Mouse (Mus musculus) inflammation-experienced regulatory T-cells, adult 6 months (primary cell): ENCODE data around the gene Trub2. TPM values are rescaled to one million over a fixed set of nuclear protein-coding genes. Genes with fewer than 3 reads are reported as not detected.

Experiments used
- ATAC-seq: one replicate; pipeline ENCODE4 v1.8.0; 2017
- polyA plus RNA-seq, 3 experiments: library from polyadenylated mRNA; unstranded; fragments of 100-300 nt; shearing (Covaris generic); gene quantifications; one replicate each; pipeline ENCODE4 v1.2.1; 2017

Gene Trub2
- polyA plus RNA-seq, 3 experiments from 2014 or later, result 21.5 to 28.8 (median 24.7) TPM

DNA sequence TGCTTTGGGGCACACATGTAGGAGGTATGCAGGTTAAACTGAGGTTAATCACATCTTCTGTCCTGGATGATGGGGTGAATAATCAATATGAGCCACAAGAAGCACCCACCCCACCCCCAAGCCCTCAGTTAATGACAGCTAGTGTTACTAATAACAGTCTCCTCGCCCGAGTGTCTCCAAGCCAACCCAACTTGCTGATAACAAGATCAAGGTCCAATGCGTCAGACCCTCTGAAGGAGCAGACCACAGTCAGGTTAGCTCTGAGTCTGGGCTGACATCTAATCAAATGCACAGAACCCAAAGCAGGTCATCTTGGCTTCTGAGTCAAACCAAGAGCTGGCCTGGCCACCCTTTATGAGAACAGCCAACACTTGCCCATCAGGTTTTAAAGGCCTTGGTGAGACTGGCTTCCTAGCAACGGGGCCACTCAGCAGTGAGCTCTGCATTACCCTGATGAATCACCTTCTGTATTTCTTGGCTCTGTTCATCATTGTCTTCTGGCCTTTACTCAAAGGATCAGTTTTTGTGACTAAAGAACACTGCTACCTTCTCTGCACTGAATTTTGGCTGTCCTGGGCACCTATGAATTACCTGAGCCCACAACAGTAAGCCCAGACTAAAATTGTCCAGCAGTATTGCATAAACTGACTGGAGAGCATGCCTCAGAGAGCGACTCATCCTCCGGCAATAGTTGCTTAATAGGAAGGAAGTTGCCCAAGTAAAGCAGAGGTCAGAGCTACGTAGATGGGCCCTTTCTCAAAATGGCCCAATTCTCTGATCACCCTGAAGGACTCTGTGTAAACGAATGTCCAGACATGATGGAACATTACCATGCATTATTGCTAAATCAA lies 16.5 kb downstream of the Trub2 start:
- ATAC-seq, result no peak

DNA sequence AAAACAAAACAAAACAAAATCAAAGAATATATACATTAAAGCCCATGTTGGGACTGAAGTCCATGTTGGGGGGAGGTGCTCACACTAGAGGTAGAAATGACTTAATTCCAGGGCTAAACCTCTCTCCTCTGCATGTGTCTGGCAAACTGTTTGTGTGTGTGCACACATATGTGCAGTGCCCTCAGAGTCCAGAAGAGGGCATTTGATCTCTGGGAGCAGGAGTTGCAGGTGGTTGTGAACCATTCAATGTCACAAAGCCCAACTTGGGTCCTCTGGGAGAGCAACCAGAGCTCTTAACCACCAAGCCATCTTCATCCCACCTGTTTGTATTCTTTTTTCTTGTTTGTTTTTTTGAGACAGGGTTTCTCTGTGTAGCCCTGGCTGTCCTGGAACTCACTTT lies 18.1 kb downstream of the Trub2 start:
- no peak for ATAC-seq

DNA sequence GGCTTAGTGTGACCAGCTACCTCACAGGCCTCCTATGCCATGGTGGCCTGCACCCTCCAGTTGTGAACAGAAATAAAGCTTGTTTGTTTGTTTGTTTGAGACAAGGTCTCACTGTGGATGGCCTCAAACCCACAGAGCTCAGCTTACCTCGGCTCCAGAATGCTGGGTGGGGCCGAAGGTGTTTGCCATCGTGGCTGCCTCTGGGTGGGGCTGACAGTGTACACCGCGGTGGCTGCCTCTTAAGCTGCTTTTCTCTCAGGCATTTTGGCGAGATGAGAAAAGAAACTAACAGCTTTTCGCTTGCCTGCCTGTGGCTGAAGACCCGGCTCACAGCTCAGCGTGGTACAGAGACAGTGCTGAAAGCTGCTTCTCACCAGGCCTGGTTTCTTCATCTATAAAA lies 19.4 kb downstream of the Trub2 start:
- ATAC-seq, result no peak

DNA sequence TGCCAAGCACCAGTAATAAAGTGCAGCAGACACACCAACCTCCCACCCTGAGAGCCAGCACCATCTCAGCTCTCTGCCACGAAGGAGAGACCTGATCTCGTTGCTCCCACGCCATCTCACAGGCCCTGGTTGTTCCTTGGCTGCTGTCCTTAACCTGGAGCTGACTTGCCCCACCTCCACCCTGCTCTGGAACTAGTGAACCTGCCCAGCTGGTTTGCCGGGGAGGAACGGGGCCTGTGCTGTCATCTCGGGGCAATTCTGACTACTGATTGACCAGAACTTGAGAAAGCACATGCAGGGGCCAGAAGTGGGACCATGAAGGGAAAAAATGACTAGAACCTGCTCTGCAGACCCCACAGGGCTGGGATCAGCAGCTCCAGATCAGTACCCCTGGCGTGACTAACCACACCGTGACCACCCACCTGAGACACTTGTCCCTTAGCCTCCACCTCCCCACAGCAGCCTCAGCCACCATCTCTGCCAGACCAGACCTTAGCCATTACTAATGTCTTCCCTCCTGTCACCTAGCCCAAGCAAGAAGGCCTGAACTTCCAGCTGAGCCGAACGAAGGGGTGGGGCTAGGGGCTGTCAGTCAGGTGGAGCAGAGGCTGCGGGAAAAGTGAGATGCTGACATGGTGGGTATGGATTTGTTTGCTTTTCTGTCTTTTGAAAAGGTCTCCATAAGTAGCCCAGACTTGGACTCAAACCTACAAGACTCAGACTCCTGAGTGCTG lies 20.2 kb downstream of the Trub2 start:
- no peak for ATAC-seq

DNA sequence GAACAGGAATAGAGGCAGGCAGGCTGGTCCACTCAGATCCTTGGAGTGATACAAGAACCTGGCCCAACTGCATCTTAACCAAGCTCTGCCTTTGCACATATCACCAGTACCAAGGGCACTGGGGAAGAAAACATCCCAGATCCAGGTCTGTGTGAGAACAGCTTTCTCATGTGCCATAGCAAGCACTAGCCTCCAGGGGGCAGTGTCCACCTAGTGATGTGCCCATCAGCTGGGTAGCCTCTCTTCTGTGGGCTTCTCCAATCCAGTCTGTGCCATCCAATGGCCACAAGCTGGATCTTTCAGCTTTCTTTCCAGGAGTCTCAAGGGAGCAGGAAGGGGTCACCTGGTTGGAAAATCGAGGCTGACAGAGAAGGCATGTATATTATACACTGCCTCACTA lies 23.5 kb downstream of the Trub2 start:
- peak; percentile 52 for ATAC-seq

DNA sequence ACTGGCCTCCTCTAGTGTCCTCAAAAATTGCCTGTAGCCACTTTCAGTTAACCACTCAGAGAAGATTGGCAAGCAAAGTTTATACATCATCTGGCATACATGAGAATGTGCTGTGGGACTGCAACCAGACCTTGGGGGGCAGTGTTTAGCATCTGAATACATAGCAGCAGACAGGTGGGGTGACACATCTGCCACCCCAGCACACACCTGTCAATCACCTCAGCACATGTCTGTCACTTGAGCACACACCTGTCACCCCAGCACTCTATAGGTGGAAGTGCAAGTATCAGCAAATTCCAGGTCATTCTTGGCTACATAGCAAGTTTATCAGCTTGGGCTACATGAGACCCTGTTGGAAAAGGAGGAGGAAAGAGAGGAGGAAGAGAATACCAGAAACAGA lies 32.6 kb downstream of the Trub2 start:
- no peak for ATAC-seq

DNA sequence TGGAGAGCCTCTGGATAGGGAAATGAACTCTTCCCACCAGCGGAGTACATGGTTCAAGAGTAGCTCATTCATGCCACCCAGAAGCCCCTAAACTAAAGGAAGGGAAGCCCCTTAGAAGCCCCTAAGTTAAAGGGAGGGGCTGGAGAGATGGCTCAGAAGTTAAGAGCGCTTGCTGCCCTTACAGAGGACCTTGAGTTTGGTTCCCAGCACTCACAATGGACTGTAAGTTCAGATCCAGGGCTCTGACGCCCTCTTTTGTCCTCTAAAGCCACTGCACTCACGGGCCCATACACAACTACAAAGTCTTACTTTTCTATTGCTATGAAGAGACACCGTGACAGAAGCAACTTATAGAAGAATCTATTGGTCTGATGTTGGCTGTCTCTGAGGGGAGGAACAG lies 35.9 kb downstream of the Trub2 start:
- ATAC-seq, result no peak

DNA sequence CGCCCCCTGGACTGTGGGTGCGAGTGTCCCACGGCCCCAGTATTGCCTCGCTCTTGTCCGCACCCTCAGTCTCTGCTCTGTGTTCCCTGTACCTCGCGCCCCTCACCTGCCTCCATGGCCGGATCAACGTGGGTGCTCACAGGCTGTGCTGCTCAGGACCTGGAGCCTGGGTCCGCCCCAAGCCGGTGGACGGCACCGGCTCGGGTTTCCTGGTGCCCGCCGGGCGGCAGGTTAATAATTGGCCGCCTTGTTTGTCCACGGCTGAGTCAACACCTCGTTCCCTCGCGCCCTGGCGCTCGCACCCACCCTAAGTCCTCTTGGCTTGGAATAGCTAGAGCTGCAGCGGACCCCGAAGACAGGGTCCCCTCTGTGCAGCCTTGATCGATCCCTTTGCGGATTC lies 36.8 kb downstream of the Trub2 start, which contains the start of gene Gm13420:
Gm13420 (minus strand) TSS at position 189 of the 400 bp plus-strand sequence.
- ATAC-seq, result no peak

DNA sequence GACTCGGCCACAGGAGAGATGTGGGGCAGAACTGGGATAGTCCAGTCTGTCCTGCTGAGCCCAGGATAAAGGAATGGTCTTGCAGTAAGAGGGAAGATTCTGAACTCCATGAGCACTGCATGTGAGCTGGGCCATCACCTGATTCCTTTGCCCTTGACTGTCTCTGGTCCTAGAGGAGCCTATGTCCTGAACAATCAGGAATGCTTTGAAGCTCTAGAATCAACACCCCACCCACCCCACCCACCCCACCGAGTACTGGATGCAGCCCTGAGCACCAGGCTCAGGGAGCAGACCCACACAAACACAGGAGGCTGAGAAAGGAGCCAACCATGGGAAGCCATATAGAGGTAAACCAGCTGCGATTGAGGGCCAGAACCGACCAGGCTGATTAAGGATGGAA lies 39.8 kb downstream of the Trub2 start:
- ATAC-seq, result no peak

DNA sequence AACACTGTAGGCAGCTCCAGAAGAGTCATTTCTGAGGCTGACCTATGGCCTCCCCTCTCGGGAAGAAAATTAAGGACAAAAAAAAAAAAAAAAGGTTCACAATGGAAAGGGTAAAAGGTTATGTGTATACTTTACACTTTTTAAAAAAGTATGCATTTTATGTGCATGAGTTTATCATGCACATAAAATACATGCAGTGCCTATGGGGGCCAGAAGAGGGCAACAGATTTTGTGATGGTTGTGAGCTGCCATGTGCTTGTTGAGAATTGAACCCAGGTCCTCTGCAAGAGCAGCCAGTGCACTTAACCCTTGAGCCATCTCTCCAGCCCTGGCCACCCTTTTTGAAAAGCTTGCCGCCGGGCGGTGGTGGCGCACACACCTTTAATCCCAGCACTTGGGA lies 40.5 kb downstream of the Trub2 start:
- ATAC-seq, result no peak

DNA sequence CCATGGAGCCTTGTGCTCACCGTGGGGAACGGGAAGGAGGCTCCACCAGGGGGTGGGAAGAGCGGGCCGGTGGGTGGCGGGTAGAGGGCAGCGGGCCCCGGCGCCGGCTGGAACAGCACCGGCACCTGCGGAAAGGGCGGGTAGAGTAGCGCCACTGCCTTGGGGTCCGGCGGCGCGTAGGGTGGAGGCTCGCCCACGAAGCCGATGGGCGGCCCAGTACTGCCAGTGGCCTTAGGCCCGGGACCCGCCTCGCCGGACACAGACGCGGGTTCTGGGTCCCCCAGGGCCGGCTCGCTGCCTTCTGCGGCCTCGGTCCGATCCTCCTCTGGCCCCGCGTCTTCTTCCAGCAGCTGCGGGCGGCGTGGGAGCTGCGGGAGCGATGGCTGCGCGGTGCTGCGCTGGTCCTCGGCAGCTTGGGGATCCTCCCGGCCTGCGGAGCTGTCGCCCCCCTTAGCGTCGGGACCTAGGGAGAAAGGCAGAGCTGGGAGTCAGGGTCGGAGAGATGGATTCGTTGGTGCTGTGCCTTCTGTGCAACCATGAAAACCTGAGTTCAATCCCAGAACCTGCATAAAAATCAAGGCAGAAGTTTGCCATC lies 41.0 kb downstream of the Trub2 start:
- ATAC-seq, result no peak

DNA sequence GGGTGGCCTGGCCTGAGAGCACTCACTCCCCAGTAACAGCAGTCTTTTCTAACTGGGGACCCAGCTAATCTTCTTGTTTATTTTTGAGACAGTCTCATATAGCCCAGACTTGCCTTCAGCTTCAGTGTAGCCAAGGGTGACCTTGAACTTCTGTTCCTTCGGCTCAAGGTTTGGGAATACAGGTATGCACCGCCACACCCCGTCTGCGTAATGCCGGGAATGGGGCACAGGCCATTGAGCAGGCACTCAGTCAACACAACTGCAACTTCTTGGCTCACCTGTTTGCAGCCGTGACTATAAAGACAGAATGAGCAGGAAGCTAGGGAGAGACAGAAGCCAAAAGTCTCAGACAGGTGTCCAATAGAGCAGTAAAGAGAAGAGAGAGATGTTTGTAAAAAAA lies 44.0 kb downstream of the Trub2 start:
- ATAC-seq, result no peak

DNA sequence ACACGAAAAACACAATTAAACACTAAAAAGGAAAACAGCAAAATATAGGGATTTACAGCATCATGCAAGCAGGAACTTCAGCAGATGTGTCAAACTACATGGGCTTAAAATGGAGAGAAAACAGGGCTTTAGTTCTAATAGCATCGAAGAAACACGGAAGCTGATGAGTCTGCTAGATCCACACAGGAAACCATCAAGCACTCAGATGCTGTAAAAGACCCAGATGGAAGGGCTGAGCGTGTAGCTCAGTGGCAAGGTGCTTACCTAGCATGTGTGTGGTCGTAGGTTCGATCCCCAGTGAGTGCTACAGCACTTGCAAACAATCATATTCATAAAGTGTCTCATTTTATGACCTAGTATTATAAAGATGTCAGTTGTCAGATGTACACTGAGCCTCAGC lies 47.1 kb downstream of the Trub2 start:
- ATAC-seq, result no peak

DNA sequence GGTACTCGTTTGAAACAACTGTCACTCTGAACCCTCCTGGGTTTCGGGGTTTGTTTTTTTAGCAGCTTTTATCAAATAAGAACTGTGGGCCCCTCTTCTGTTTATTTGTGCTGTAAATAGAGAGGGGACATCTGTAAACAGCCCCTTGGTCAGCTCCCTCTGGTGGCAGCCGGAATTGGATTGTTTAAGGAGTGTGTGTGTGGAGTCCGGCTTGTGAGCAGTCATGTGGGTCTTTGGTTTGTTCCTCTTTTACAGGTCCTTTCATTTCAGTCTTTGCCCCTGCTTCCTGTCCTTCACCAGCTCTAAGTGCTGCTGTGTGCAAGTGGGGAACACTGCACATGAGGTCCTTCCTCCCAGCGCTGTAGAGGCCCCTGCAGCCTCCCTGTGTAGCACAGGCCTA lies 48.9 kb downstream of the Trub2 start:
- ATAC-seq, result no peak

DNA sequence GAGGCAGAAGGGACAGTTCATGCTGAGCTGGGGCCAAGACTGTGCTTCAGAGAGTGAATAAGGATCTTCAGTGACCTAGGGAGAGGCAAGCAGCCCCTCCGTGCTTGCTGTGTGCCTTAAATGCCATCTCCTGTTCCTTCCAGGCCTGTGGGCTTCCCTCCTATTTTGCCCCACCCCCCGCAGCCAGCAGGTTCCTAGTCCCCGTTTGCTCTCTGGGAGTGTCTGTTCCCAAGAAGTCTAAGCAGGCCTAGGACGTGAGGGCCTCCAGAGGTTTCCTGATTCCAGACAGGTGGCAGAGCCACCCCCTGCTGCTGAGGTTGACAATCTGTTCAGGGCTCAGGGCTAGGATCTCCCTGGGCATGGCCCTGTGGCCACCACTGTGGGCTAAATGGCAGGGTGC lies 49.5 kb downstream of the Trub2 start:
- ATAC-seq, result no peak

DNA sequence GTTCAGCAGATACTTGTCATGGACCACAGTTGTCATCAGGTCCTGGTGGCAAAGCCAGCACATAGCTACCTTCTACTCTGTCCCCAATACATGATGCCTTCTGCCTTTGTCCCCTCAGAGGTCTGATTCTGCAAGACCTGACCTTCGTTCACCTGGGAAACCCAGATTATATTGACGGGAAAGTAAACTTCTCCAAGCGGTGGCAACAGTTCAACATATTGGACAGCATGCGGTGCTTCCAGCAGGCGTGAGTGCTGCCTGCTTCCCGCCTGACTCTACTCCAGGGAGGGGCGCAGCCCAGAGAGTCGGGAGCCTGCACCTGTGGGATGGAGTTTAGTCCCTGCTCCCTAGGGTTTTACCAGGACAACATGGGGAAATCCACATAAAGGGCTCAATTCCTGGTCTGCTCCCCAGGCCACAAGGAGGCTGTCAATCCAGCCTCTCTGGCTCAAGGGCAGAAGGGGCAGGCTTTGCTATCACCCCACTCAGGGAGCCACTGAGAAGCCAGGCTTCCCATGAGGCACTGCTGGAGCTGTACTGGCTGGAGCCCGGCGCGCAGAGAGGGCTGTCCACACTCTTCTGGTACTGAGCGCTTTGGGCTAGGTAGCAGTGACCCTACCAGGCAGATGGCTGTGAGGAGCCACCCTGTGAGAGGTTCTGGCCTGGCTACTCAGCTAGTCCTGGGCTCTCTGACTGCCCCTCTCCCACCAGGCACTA lies 50.9 kb downstream of the Trub2 start:
- ATAC-seq, result no peak

DNA sequence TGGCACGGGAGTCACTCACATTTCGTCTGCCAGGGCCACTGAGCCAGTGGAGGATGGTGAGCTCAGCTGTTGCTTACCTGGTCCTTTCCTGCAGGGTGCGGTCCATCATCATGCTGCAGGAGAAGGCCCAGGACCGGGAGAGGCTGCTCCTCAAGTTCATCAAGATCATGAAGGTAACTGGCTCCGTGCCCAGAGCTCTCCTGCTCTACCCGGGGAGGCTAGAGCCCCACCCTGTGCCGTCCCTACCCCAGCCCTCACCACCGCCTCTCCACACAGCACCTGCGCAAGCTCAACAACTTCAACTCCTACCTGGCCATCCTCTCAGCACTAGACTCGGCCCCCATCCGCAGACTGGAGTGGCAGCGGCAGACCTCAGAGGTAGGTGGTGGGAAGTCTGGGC lies 52.6 kb downstream of the Trub2 start:
- no peak for ATAC-seq

DNA sequence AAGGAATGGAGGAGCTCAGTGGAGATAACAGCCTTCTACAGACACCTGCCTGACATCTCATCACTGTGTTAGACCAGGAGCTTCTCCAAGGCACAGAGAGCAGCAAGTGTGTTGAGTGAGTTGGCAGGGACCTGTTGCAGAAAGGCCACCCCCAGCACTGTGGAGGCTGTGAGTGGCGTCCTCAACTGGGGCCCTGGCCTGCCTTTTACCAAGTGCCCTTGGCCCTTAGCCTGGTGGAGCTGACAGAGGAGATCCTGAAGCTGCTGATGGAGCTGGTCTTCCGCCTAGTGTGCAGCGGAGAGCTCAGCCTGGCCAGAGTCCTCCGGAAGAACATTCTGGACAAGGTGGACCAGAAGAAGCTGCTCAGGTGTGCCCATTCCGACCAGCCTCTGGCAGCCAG lies 55.0 kb downstream of the Trub2 start:
- no peak for ATAC-seq

DNA sequence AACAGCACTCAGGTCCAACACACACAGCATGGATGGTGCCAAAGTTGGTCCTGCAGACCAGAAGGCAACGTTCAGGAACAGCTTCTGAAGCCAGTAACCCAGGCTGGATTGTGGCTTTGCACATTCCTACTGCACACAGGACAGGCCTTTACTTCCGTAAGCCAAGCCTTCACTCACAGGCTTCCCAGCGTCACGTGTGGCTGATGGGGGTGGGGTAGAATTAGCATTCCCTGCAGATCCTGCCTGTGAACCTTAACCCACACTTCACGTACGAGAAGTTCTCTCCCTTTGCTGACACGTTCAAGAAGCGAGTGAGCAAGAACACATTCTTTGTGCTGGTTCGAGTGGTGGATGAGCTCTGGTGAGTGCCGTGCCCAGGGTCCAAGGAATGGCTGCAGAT lies 55.7 kb downstream of the Trub2 start:
- ATAC-seq, result no peak

DNA sequence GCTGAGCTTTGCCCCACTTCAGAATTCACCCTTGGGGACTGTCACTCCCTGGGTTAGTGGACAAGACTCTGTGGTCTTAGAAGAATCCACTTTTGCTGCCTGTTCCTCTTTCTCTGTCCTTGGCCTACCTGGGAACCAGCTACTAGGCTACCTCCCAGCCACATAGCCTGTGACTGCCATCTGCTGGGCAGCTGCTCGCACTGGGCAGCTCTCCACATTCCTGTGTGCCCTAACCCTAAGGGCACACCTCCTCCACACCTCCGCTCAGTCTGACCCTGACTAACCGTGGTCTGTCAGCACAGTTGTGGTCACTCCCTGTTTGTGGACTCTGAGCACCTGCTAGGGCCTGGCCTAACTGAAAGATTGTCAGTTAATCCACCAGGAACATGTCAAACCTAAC lies 56.8 kb downstream of the Trub2 start:
- ATAC-seq, result no peak

DNA sequence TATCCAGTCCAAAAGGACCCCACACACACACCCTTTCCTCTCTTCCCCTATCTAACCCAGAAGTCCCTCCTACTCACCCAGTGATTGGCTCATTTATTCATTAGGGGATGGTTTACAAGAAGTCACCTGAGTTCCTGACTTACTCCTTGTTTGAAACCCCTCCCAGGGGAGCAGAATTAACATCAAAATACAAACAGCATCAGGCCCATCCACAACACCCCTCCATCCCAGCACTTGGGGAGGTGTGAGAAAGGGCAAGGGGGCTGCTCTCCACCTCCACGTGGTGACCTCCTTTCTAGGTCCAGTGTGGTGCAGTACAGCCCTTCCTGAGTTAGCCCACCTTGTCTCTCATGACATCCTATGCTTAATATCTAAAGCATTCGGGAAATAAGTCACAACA lies 58.8 kb downstream of the Trub2 start:
- ATAC-seq, result no peak

DNA sequence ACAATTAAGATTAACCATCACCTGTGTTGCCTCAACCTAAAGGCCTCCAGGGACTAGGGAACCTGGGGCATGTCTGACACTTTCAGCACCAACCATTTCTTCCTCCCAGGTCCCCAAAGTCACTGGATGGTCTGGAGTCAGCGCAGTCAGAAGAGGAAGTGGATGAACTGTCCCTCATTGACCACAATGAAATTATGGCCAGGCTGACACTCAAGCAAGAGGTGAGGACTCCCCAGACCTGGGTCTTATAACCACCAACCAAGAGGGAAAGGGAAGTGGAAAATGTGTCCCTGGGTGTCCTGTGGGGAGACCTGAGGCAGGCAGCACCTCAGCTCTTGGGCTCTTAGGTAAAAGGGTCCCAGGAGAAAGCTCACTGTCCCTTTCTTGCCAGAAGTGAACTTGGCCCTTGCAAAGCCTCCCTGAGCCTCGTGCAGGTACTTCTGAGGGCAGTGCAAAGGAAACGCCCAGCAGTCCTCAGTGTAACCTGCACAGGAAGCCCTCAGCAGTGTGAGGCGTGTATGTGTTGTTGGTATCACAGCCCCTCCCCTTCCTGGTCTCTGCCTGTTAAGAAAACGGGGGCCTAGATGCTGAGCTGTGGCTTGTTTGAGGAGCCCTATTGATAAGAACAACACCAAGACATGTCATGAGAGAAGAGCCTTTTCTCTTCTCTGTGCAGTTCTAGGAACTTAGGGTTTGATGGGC lies 63.5 kb downstream of the Trub2 start:
- peak; percentile 95 for ATAC-seq

DNA sequence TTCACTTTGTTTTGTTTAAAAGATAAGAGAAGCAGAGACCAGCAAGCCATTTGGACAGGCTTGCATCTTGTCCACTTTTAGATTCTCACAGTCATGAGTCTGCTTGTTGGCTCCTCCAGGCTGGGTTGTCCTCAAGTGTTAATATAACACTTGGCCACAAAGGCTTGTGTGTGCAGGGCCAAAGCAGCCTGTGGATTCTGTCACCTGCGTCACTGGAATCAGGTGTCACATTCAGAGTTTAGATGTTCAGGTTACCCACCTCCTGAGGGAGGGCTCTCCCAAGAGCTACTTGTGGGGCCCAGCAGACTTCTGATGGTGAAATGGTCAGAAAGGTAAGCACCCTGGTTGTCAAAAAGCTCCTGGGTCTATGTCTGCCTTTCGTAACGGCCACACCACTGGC lies 65.2 kb downstream of the Trub2 start:
- no peak for ATAC-seq
